Comparison of ENCODE assay signal across 8 mouse cellular contexts in genomic region chr9:123021636-123022379, GRCm38 (mm10). TPM values are rescaled to one million over a fixed set of nuclear protein-coding genes. Genes with fewer than 3 reads are reported as not detected.
DNase-seq lines count a peak whose midpoint lies in the region; ATAC-seq and TF ChIP-seq lines count a peak whose summit lies in the region.

No protein-coding gene starts in this region.

- no peaks in the 10 kb centered on the region for H3K9me3 ChIP-seq in E14TG2a.4 (ENCODE audit: low read length)
- H3K9me3 ChIP-seq in heart, embryonic 13.5 days = no peaks in the 10 kb centered on the region
- H3K9me3 ChIP-seq in limb, embryonic 12.5 days = no peaks in the 10 kb centered on the region

- H3K4me1 ChIP-seq in E14TG2a.4 (replicated peaks; ENCODE audit: low read depth, low read length) = peaks cover 20% of the 10 kb centered on the region
- peaks cover 34% of the 10 kb centered on the region for H3K4me1 ChIP-seq in heart, embryonic 13.5 days
- peaks cover 13% of the 10 kb centered on the region for H3K4me1 ChIP-seq in limb, embryonic 12.5 days (replicated peaks)

- 0 out of 2 replicates have a peak, but pooled peaks have one; percentile 3 for ATAC-seq in heart, embryonic 13.5 days (ENCODE audit: extremely low read depth, insufficient number of reproducible peaks, low FRiP score, low TSS enrichment)
- peak; percentile 52 for ATAC-seq in limb, embryonic 12.5 days (ENCODE audit: insufficient number of reproducible peaks, insufficient read depth, low FRiP score, low TSS enrichment, low read depth)

- no peak for TF ChIP-seq CTCF in E14TG2a.4 (conservative IDR thresholded peaks at IDR 0.05; ENCODE audit: low read length)

- H3K36me3 ChIP-seq in E14TG2a.4 (ENCODE audit: insufficient read depth, low read length) = peaks cover 24% of the 10 kb centered on the region
- peaks cover 19% of the 10 kb centered on the region for H3K36me3 ChIP-seq in heart, embryonic 13.5 days
- peaks cover 19% of the 10 kb centered on the region for H3K36me3 ChIP-seq in limb, embryonic 12.5 days

- peaks cover 20% of the 10 kb centered on the region for H3K27me3 ChIP-seq in E14TG2a.4 (ENCODE audit: insufficient read depth, low read length)
- H3K27me3 ChIP-seq in heart, embryonic 13.5 days (replicated peaks) = no peaks in the 10 kb centered on the region
- no peaks in the 10 kb centered on the region for H3K27me3 ChIP-seq in limb, embryonic 12.5 days

- no peak overlapping the region for H3K27ac ChIP-seq in heart, embryonic 13.5 days (replicated peaks)
- H3K27ac ChIP-seq in limb, embryonic 12.5 days = no peak overlapping the region

- H3K4me2 ChIP-seq in heart, embryonic 13.5 days = peak overlapping the region; percentile 89
- H3K4me2 ChIP-seq in limb, embryonic 12.5 days = peak overlapping the region; percentile 69

- DNase-seq in kidney, adult 11 months = peak; percentile 34
- DNase-seq in kidney, postnatal 25 days = no peak
- peak; percentile 19 for DNase-seq in c-Kit-positive CD71-negative TER-119-negative erythroid progenitor cells, embryonic 14.5 days (ENCODE audit: low read depth)
- peak; percentile 21 for DNase-seq in skeletal muscle tissue, adult 2 months (ENCODE audit: low read depth, low spot score)
- no peak for DNase-seq in gastrocnemius, postnatal 25 days

- 37% methylated on average over 18 of the region's 24 CpGs for WGBS in heart, embryonic 13.5 days
- WGBS in limb, embryonic 12.5 days = 46% methylated on average over 16 of the region's 24 CpGs

- peak overlapping the region; percentile 88 for H3K9ac ChIP-seq in heart, embryonic 13.5 days
- H3K9ac ChIP-seq in limb, embryonic 12.5 days (replicated peaks) = peak overlapping the region; percentile 80; the same call in 1 of the 2 replicates

- H3K4me3 ChIP-seq in E14TG2a.4 (replicated peaks; ENCODE audit: low read length) = peak overlapping the region; percentile 41; the same call in 1 of the 2 replicates
- H3K4me3 ChIP-seq in heart, embryonic 13.5 days = peak overlapping the region; percentile 75
- H3K4me3 ChIP-seq in limb, embryonic 12.5 days (replicated peaks) = peak overlapping the region; percentile 68

RNA-seq across cellular contexts. Expression of gene Tmem42, which starts 0.7 kb away (rescaled TPM):
- 17.9 and 21.4 TPM in 2 replicates for polyA plus RNA-seq in heart, embryonic 13.5 days (2015; fragmentation: Nextera tagmentation; extraction: Ambion mirVana)
- polyA plus RNA-seq in limb, embryonic 12.5 days (2016; fragmentation: Nextera tagmentation; extraction: Ambion mirVana) = 15.9 and 19.5 TPM in 2 replicates
- total RNA-seq in gastrocnemius, postnatal 25 days (2021) = 1 to 10 TPM; 9.0 to 9.2 TPM

RNA-seq across cellular contexts. Expression of gene Tgm4, which starts 12.7 kb away (rescaled TPM):
- polyA plus RNA-seq in heart, embryonic 13.5 days (2015; fragmentation: Nextera tagmentation; extraction: Ambion mirVana) = 0.27 and 0.57 TPM in 2 replicates
- 0.47 and 0.51 TPM in 2 replicates for polyA plus RNA-seq in limb, embryonic 12.5 days (2016; fragmentation: Nextera tagmentation; extraction: Ambion mirVana)
- total RNA-seq in gastrocnemius, postnatal 25 days (2021) = under 1 TPM in 1 of 2 experiments, not detected in 1; 0.35 TPM

Comparison
In these comparisons a context has a peak if more than half of its experiments do, and no peak if none do; other contexts are left out.
1. DNase-seq: peak in kidney, adult 11 months (single experiment), c-Kit-positive CD71-negative TER-119-negative erythroid progenitor cells, embryonic 14.5 days (single experiment) and skeletal muscle tissue, adult 2 months (single experiment); none in kidney, postnatal 25 days (0 of 2) and gastrocnemius, postnatal 25 days (single experiment).
2. Peak in every context shown above with its lines, with median percentiles within 50 percentile points of each other: H3K4me3 ChIP-seq.